Mouse (Mus musculus) small intestine, adult 2 months (tissue): ENCODE measurements around the gene Capn2. TPM values are rescaled to one million over a fixed set of nuclear protein-coding genes. Genes with fewer than 3 reads are reported as not detected.

Experiments
- H3K27ac ChIP-seq: fragments of 200-500 bp; 2 replicates; pipeline ENCODE4 v1.5.1; 2012; ENCODE audit warnings: low read depth, low read length, control low read depth, inconsistent platforms; ENCODE audit not compliant: insufficient read depth
- H3K27me3 ChIP-seq: fragments of 200-500 bp; 2 replicates; pipeline ENCODE4 v1.6.1; 2012; ENCODE audit warnings: mild to moderate bottlenecking, moderate library complexity, low read length, inconsistent platforms; ENCODE audit not compliant: control insufficient read depth, insufficient read depth
- H3K36me3 ChIP-seq: fragments of 200-500 bp; 2 replicates; pipeline ENCODE4 v1.6.1; 2012; ENCODE audit warnings: mild to moderate bottlenecking, low read length, control low read depth, inconsistent platforms; ENCODE audit not compliant: control insufficient read depth, insufficient read depth
- H3K4me1 ChIP-seq: fragments of 200-500 bp; 2 replicates; pipeline ENCODE4 v1.6.1; 2012; ENCODE audit warnings: low read length, inconsistent platforms, mixed read lengths; ENCODE audit not compliant: control insufficient read depth, insufficient read depth, insufficient read length
- H3K4me3 ChIP-seq: fragments of 200-500 bp; 2 replicates; pipeline ENCODE4 v1.5.1; 2012; ENCODE audit warnings: low read depth, mild to moderate bottlenecking, control low read depth, inconsistent platforms, low read length, moderate library complexity
- CTCF ChIP-seq: fragments of 200-500 bp; IDR thresholded peaks from 2 replicates; pipeline ENCODE4 v1.5.1; 2012; ENCODE audit warnings: low read depth, mild to moderate bottlenecking, control low read depth, inconsistent platforms, low read length, moderate library complexity, mixed read lengths; ENCODE audit not compliant: insufficient replicate concordance, insufficient read length; ENCODE audit errors: extremely low read depth
- POLR2A ChIP-seq: fragments of 200-500 bp; IDR thresholded peaks from 2 replicates; pipeline ENCODE4 v1.6.1; 2012; ENCODE audit warnings: low read depth, mild to moderate bottlenecking, control low read depth, inconsistent platforms, low read length, moderate library complexity
- WGBS: fragments of 180-500 bp; shearing (Covaris S2); methylation state at CpG from one replicate; pipeline ENCODE4 v1.1.7; 2018; 5-methylcytosine and 5-hydroxymethylcytosine counted together
- polyA plus RNA-seq: library from polyadenylated mRNA; depleted of rRNA; stranded (reverse); fragments of >200 nt; gene quantifications from 2 replicates; pipeline ENCODE4 v1.2.3, GENCODE M21; 2012

Gene Capn2
- polyA plus RNA-seq, 1 experiment: 6.6 TPM

DNA sequence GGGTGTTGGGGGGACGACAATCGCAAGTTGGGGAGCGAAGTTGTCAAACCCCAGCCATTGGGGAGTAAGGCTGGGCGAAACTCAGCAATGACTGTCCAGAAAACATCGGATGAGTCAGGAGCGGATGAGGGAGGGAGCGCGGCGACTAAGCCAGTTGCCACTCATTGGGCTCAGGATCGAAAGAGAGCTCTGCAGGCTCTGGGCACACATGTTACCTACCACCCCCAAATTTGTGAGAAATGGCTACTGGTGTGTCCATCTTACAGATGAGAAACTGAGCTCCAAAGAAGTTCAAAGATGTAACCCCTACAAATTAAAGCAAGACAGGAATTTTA, 236 bp upstream of the Capn2 start:
- Histone ChIP-seq H3K27me3 (peaks cover 2% of the 10 kb centered on the region; the same call in 1 of the 2 replicates), H3K4me3 (peak overlapping the region; percentile 82), H3K36me3 (no peaks in the 10 kb centered on the region), H3K27ac (0 out of 2 replicates have a peak overlapping the region, but pooled peaks have one; percentile 4), H3K4me1 (peaks cover 16% of the 10 kb centered on the region; the same call in 1 of the 2 replicates)
- 6% methylated on average over 10 of the region's 10 CpGs for WGBS
- no peak for TF ChIP-seq POLR2A
- TF ChIP-seq CTCF: no peak

DNA sequence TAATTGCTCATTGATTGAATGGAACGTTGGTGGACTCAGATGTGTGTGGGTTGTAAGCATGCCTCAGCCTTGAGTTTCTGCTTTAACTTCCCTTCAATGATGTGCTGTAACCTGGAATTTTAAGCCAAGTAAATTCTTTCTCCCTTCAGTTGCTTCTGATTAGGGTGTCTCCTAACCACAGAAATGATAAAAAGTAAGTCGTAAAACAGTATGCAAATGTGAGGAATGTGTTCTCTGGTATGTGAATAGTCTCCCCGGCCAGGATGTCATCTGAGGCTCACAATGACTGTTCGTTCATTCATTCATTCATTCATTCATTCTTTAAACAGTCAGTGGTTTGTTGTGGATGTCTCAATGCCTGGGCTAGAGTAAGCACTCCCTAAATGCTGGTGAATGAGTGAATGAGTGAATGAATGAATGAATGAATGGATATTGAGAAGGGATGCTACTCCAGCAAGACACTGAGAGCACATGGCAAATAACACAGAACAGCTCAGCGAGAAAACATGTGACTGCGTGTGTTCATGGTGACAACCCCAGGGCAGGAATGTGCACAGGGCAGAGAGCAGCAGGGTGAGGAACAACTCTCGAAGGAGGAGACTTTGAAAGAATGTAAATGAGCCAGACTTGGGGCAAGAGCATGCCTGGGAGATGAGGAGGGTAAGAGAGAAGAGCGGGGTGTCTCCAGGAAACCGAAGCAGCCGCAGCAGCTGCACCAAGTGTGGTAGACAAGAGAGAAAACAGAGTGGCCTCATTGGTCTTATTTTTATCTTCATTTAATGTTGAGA, 2.4 kb downstream of the Capn2 start:
- Histone ChIP-seq H3K27me3 (peaks cover 2% of the 10 kb centered on the region; the same call in 1 of the 2 replicates), H3K4me3 (no peak overlapping the region), H3K27ac (no peak overlapping the region), H3K36me3 (peaks cover 5% of the 10 kb centered on the region; the same call in 1 of the 2 replicates), H3K4me1 (peaks cover 14% of the 10 kb centered on the region; the same call in 1 of the 2 replicates)
- 67% methylated on average over 10 of the region's 10 CpGs for WGBS
- no peak for TF ChIP-seq POLR2A
- no peak for TF ChIP-seq CTCF

DNA sequence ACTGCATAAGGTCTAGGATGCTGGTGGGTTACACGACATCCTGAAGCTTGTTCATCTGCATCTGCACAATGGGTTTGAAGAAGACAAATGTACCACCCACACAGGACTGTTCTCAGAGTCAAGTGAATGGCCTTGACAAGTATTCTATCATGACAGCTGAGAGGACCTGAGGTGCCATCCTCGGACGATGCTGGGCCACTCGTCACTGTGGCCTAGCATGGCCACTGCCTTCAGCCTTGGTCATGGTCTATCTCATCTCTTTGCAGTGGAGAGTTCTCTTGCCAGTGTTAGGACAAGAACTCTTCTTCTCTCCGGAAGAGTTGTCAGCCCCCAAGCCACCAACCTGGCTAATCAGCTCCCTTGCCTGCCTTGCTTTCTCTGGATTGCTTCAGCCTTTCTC, 3.7 kb downstream of the Capn2 start:
- TF ChIP-seq POLR2A: no peak
- no peak for TF ChIP-seq CTCF
- 92% methylated on average over 5 of the region's 5 CpGs for WGBS
- Histone ChIP-seq H3K4me3 (no peak overlapping the region), H3K27ac (no peak overlapping the region), H3K4me1 (peaks cover 11% of the 10 kb centered on the region; the same call in 1 of the 2 replicates), H3K36me3 (peaks cover 5% of the 10 kb centered on the region; the same call in 1 of the 2 replicates), H3K27me3 (peaks cover 2% of the 10 kb centered on the region; the same call in 1 of the 2 replicates)

DNA sequence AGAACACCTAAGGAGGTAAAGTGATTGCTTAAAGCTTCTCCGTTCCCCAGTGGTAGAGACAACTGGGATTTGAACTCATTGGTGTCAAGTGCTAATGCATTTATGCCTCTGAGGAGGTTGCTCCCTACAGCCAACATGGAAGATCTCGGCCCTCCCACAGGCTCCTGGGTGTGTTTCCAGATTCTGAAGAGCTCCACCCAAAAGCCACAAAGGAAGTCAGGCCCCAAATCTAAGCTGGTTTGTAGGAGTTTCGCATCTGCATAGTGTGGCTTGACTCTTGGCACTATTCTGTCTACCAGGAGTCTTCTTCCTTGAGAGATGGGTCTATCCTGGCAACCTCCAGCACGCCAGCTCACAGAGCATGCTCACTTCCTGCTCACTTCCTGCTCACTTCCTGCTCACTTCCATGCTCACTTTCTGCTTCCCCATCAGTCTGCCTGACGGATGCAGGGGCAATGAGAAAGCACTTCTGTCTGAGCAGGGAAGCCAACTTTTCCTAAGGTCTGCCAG, 4.5 kb downstream of the Capn2 start:
- Histone ChIP-seq H3K36me3 (peaks cover 5% of the 10 kb centered on the region; the same call in 1 of the 2 replicates), H3K27me3 (peaks cover 2% of the 10 kb centered on the region; the same call in 1 of the 2 replicates), H3K4me3 (no peak overlapping the region), H3K4me1 (peaks cover 11% of the 10 kb centered on the region; the same call in 1 of the 2 replicates), H3K27ac (no peak overlapping the region)
- 77% methylated on average over 5 of the region's 5 CpGs for WGBS
- TF ChIP-seq CTCF (no peak), POLR2A (no peak)

DNA sequence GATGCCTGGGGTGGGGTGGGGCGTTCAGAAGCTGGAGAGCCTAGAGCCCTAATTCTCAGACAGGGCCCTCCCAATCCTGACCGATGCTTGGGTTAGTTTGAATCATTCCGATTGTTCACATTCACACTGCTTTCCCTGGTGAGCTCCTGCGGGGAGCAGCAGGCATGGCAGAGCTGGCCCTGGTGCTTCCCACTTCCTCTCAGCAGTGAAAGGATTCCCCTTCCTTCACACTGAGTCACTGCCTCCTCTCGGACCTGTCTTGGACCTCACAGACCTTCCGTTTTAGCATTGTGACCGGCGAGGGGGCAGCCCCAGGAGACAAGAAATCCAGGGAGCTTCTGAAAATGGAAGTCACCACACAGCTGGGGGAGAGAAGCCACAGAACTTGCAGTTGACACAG, 5.6 kb downstream of the Capn2 start:
- Histone ChIP-seq H3K4me3 (no peak overlapping the region), H3K27me3 (no peaks in the 10 kb centered on the region), H3K36me3 (peaks cover 5% of the 10 kb centered on the region; the same call in 1 of the 2 replicates), H3K27ac (no peak overlapping the region), H3K4me1 (peaks cover 8% of the 10 kb centered on the region; the same call in 1 of the 2 replicates)
- no peak for TF ChIP-seq CTCF
- no peak for TF ChIP-seq POLR2A
- WGBS: 72% methylated on average over 8 of the region's 8 CpGs

DNA sequence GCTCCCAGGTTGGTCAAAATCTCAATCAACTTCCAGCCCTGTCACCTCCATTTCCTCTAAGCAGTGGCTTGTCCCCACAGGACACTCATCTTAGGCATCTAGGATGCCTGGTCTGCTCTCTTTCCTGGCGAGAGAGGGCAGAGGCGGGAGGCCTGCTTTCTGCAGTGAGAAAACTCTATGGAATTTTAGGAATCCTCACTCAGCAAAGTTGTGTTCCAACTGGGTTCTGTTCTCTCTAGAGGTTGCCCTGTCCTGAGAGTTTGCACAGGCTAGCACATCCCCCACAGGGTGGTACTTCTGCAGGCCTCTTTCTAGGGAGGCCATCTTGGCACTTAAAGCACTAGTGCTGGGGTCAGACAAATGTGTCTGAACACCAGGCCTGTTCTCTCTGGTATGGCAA, 6.3 kb downstream of the Capn2 start:
- TF ChIP-seq POLR2A (no peak), CTCF (no peak)
- 88% methylated on average over 2 of the region's 2 CpGs for WGBS
- no peak overlapping the region for H3K4me3 ChIP-seq

More for the DNA sequence above, 6.3 kb downstream of the Capn2 start:
- Histone ChIP-seq H3K4me1 (peaks cover 13% of the 10 kb centered on the region), H3K36me3 (peaks cover 5% of the 10 kb centered on the region; the same call in 1 of the 2 replicates), H3K27ac (no peak overlapping the region), H3K27me3 (no peaks in the 10 kb centered on the region)
